Mouse (Mus musculus): ENCODE measurements around the gene Pacrg. TPM values are rescaled to one million over a fixed set of nuclear protein-coding genes. Genes with fewer than 3 reads are reported as not detected.

The Pacrg gene
- polyA plus RNA-seq, 1 experiment from 2014 or later = 0.57 TPM

DNA sequence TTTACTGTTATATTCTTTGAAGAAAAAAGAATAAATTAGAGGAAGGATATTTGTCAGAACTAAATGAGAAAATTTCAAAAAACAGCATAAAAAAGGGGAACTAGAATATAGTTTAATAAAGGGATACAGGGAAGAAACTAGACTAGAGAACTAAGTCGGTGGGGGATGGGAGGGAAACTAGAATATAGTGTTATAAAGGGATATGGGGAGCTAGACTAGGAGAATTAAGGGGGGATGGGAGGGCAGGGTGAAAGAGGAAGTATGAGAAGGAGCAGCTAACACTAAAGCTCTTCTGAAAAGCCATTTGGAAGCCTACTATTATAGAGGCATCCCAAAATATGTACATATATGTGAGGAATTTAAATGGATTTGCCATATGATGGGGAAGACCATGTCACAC, 75.8 kb downstream of the Pacrg start:
- 84% methylated on average over 1 of the region's 1 CpGs for WGBS
- Histone ChIP-seq H3K9me3 (ENCODE audit: control insufficient read depth) (no peaks in the 10 kb centered on the region), H3K4me3 (ENCODE audit: low read depth, low read length) (no peak overlapping the region), H3K36me3 (ENCODE audit: control insufficient read depth, insufficient read depth) (no peaks in the 10 kb centered on the region), H3K27me3 (replicated peaks; ENCODE audit: control insufficient read depth, insufficient read depth, low read length) (no peaks in the 10 kb centered on the region), H3K9ac (ENCODE audit: low read depth, low read length) (no peak overlapping the region), H3K27ac (ENCODE audit: low read depth, low read length) (no peak overlapping the region), H3K4me1 (replicated peaks; ENCODE audit: control insufficient read depth, insufficient read depth, low read length) (no peaks in the 10 kb centered on the region), H3K4me2 (replicated peaks; ENCODE audit: low read depth) (no peak overlapping the region)
- no peak for TF ChIP-seq CTCF (IDR thresholded peaks at IDR 0.05; ENCODE audit: low read depth)
- no peak for ATAC-seq

DNA sequence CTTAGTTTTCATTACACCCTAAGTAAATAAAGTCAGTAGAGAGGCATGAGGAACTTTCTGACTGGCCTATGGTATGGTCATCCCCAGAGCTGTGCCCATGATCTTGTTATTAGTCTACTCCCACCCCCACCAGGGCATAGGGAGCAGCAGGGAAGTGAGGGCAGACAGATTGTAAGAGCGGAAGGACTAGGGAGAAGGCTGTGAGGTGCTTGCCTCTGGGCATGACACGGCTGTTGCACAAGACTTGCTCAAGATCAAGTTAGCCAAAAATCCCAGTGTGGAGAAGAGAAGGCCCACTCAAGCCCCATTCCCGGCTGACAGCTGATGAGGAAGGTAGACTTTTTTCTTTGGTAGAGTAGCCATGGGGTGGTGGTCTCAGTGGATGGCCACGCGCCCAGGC, 82.7 kb downstream of the Pacrg start:
- 94% methylated on average over 5 of the region's 5 CpGs for WGBS
- H3K9ac ChIP-seq (ENCODE audit: low read depth, low read length) = no peak overlapping the region
- H3K4me3 ChIP-seq (ENCODE audit: low read depth, low read length) = no peak overlapping the region
- H3K36me3 ChIP-seq (ENCODE audit: control insufficient read depth, insufficient read depth) = no peaks in the 10 kb centered on the region
- H3K27me3 ChIP-seq (replicated peaks; ENCODE audit: control insufficient read depth, insufficient read depth, low read length) = no peaks in the 10 kb centered on the region
- H3K4me2 ChIP-seq (replicated peaks; ENCODE audit: low read depth) = no peak overlapping the region
- no peak overlapping the region for H3K27ac ChIP-seq (ENCODE audit: low read depth, low read length)
- no peaks in the 10 kb centered on the region for H3K4me1 ChIP-seq (replicated peaks; ENCODE audit: control insufficient read depth, insufficient read depth, low read length)
- ATAC-seq = no peak
- H3K9me3 ChIP-seq (ENCODE audit: control insufficient read depth) = no peaks in the 10 kb centered on the region
- no peak for TF ChIP-seq CTCF (IDR thresholded peaks at IDR 0.05; ENCODE audit: low read depth)

GRCm38 (mm10) chr17:10744709-10745461, 95.2 kb downstream of the Pacrg start:
- H3K4me2 ChIP-seq (replicated peaks; ENCODE audit: low read depth) = no peak overlapping the region
- H3K4me1 ChIP-seq (replicated peaks; ENCODE audit: control insufficient read depth, insufficient read depth, low read length) = no peaks in the 10 kb centered on the region
- H3K9me3 ChIP-seq (ENCODE audit: control insufficient read depth) = no peaks in the 10 kb centered on the region
- no peak overlapping the region for H3K4me3 ChIP-seq (ENCODE audit: low read depth, low read length)
- no peak overlapping the region for H3K27ac ChIP-seq (ENCODE audit: low read depth, low read length)
- peak; percentile 76 for TF ChIP-seq CTCF (IDR thresholded peaks at IDR 0.05; ENCODE audit: low read depth)
- H3K36me3 ChIP-seq (ENCODE audit: control insufficient read depth, insufficient read depth) = no peaks in the 10 kb centered on the region
- 40% methylated on average over 4 of the region's 4 CpGs for WGBS
- no peaks in the 10 kb centered on the region for H3K27me3 ChIP-seq (replicated peaks; ENCODE audit: control insufficient read depth, insufficient read depth, low read length)
- no peak overlapping the region for H3K9ac ChIP-seq (ENCODE audit: low read depth, low read length)
- no peak for ATAC-seq

DNA sequence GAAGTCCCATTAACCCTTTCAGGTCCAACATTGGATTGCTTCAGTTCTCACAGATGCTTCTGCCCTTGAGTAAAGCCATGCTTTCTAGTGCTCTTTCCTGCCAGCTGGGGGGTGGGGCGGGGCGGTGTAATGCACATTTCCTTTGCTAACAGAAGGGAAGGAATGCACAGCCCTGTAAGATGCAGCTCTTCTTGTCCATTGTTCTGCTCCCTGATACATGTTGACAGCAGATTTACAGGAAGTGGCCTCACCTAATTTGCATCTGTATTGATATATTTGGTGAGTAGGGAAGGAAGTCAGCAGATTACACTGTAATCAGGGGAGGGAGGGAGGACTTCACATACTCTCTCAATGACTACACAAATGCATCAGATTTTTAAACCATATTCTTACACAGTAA, 100.0 kb downstream of the Pacrg start:
- WGBS = 90% methylated on average over 2 of the region's 2 CpGs
- TF ChIP-seq CTCF (IDR thresholded peaks at IDR 0.05; ENCODE audit: low read depth) = no peak
- H3K36me3 ChIP-seq (ENCODE audit: control insufficient read depth, insufficient read depth) = no peaks in the 10 kb centered on the region

DNA sequence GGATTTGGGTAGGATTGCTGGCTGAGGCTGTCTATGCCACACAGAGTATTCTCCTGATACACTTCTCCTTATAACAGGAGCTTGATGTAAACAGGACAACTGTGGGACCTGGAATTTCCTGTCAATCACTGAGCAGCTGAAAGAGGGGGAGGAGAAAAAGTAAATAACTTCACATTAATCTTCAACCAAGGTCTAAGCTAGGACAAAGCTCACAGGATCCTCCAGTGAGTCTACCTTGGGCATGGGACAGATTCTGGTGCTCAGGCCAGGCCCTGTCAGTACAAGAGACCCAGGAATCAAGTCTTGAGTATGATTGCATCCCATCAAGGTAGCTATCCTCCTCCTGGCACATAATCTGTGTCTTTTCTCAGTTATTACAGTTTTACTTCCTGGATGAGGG, 102.1 kb downstream of the Pacrg start:
- H3K9ac ChIP-seq (ENCODE audit: low read depth, low read length) = no peak overlapping the region
- H3K4me3 ChIP-seq (ENCODE audit: low read depth, low read length) = no peak overlapping the region
- no peaks in the 10 kb centered on the region for H3K9me3 ChIP-seq (ENCODE audit: control insufficient read depth)
- no peaks in the 10 kb centered on the region for H3K36me3 ChIP-seq (ENCODE audit: control insufficient read depth, insufficient read depth)
- no peak for TF ChIP-seq CTCF (IDR thresholded peaks at IDR 0.05; ENCODE audit: low read depth)
- ATAC-seq = no peak
- H3K4me1 ChIP-seq (replicated peaks; ENCODE audit: control insufficient read depth, insufficient read depth, low read length) = no peaks in the 10 kb centered on the region
- no peak overlapping the region for H3K27ac ChIP-seq (ENCODE audit: low read depth, low read length)
- H3K27me3 ChIP-seq (replicated peaks; ENCODE audit: control insufficient read depth, insufficient read depth, low read length) = no peaks in the 10 kb centered on the region
- H3K4me2 ChIP-seq (replicated peaks; ENCODE audit: low read depth) = no peak overlapping the region

More for the DNA sequence above, 100.0 kb downstream of the Pacrg start:
- no peak for ATAC-seq
- Histone ChIP-seq H3K9me3 (ENCODE audit: control insufficient read depth) (no peaks in the 10 kb centered on the region), H3K4me1 (replicated peaks; ENCODE audit: control insufficient read depth, insufficient read depth, low read length) (no peaks in the 10 kb centered on the region), H3K9ac (ENCODE audit: low read depth, low read length) (no peak overlapping the region), H3K4me2 (replicated peaks; ENCODE audit: low read depth) (no peak overlapping the region), H3K27ac (ENCODE audit: low read depth, low read length) (no peak overlapping the region), H3K4me3 (ENCODE audit: low read depth, low read length) (no peak overlapping the region), H3K27me3 (replicated peaks; ENCODE audit: control insufficient read depth, insufficient read depth, low read length) (no peaks in the 10 kb centered on the region)

DNA sequence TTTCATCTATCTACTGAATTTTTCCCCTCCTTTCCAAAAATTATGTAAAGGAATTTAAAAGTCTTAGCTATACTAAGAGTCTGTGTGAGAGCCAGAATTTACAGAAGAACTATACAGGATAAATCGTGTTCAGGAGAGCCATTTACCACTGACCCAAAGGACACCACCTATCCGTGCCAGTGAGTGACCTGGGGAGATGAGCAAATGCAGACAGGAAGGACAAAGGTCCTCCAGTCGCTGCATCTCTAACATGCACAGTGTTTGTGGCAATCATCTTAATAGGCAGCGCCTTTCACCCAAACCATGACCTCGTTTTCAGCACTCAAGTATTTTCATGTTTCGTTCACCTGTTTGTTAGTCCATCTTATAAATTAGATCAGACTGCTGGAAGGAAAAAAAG, 105.4 kb downstream of the Pacrg start:
- no peaks in the 10 kb centered on the region for H3K9me3 ChIP-seq (ENCODE audit: control insufficient read depth)
- no peaks in the 10 kb centered on the region for H3K36me3 ChIP-seq (ENCODE audit: control insufficient read depth, insufficient read depth)
- no peak for ATAC-seq
- H3K9ac ChIP-seq (ENCODE audit: low read depth, low read length) = no peak overlapping the region
- H3K27ac ChIP-seq (ENCODE audit: low read depth, low read length) = no peak overlapping the region
- no peaks in the 10 kb centered on the region for H3K4me1 ChIP-seq (replicated peaks; ENCODE audit: control insufficient read depth, insufficient read depth, low read length)
- 74% methylated on average over 6 of the region's 6 CpGs for WGBS
- H3K4me3 ChIP-seq (ENCODE audit: low read depth, low read length) = no peak overlapping the region
- H3K4me2 ChIP-seq (replicated peaks; ENCODE audit: low read depth) = no peak overlapping the region
- H3K27me3 ChIP-seq (replicated peaks; ENCODE audit: control insufficient read depth, insufficient read depth, low read length) = no peaks in the 10 kb centered on the region
- no peak for TF ChIP-seq CTCF (IDR thresholded peaks at IDR 0.05; ENCODE audit: low read depth)
